Mouse (Mus musculus): ENCODE measurements around the gene Ctns. TPM values are rescaled to one million over a fixed set of nuclear protein-coding genes. Genes with fewer than 3 reads are reported as not detected.

Ctns gene
- total and polyA plus RNA-seq, 3 experiments: 4.8 to 5.9 (median 5.2) TPM

- no peak for TF ChIP-seq ZNF384 (IDR thresholded peaks at IDR 0.05; ENCODE audit: low read depth, low read length)
Observed at GRCm38 (mm10) chr11:73137591-73138501, 61.0 kb downstream of the Ctns start, which contains the start of gene Haspin (continued).

DNA sequence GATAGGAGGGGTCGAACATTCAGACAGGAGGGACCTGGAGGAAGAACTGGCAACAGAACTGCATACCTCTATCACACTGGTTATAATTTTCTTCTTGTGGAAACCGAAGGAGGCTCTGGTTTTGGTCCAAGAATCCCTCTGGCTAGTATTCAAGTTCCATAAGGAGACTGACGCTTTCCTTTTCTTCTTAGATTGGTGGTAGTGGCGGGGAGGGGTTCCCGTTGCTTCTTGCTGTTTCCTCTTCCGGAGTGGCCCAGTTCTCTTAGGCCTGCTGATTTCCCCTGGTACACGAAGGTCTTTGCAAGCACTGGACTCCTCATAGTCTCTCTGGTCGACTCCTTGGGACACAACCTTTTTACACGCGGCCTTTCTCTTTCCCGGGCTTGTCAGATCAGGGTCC lies 61.7 kb downstream of the Ctns start:
- no peak overlapping the region; the same call in 1 of the 2 replicates for H3K27ac ChIP-seq (ENCODE audit: insufficient read depth, low read depth)
- H3K36me3 ChIP-seq (replicated peaks in 1 of 2; ENCODE audit: control insufficient read depth in 1 of 2, insufficient read depth in 1 of 2, low read length in 1 of 2): peaks cover 0 to 31% of the 10 kb centered on the region in 2 experiments
- dilution Hi-C loops (cut with MboI; ENCODE audit: extremely low pct_ligation_motif_present, extremely low pct_unique_long_range_greater_than_20kb, low sequenced_read_pairs) (no loop called here), in situ Hi-C loops (cut with MboI; ENCODE audit: low pct_ligation_motif_present, low pct_unique_long_range_greater_than_20kb, low sequenced_read_pairs) (loop anchor here (10.0 to 25.0 kb wide), 2 partner anchors 148 to 1225 kb away; partner anchors contain the start of genes Olfr411 and Olfr412)
- H3K4me2 ChIP-seq (ENCODE audit: insufficient read depth, low read depth, poor library complexity, severe bottlenecking): peak overlapping the region; percentile 99
- H3K4me1 ChIP-seq (ENCODE audit: control insufficient read depth in 1 of 2, insufficient read depth in 2 of 2): peaks cover 8 to 47% of the 10 kb centered on the region in 2 experiments; a peak in 2 of 4 replicates
- peak overlapping the region; percentile 89 for H3K9ac ChIP-seq (ENCODE audit: insufficient read depth, low read depth)
- DNase-seq (ENCODE audit: extremely low read depth): peak; percentile 33
- peak overlapping the region; percentile 80 to 97 (median 93) for H3K4me3 ChIP-seq (replicated peaks in 1 of 3; ENCODE audit: low read depth in 2 of 3, low read length in 2 of 3, poor library complexity in 1 of 3)
- H3K9me3 ChIP-seq (replicated peaks; ENCODE audit: low read length): no peaks in the 10 kb centered on the region
- H3K79me2 ChIP-seq (replicated peaks; ENCODE audit: control insufficient read depth, extremely low read depth, insufficient read depth, poor library complexity, severe bottlenecking): peaks cover 57% of the 10 kb centered on the region
- peaks cover 6% of the 10 kb centered on the region for H3K27me3 ChIP-seq (replicated peaks)
- TF ChIP-seq ELF1 (IDR thresholded peaks at IDR 0.05; ENCODE audit: low read depth, low read length) (peak; percentile 30; the same call in 1 of the 2 replicates), ETS1 (conservative IDR thresholded peaks at IDR 0.05; ENCODE audit: low read depth, low read length) (no peak)

GRCm38 (mm10) chr11:73136587-73136986 lies 62.3 kb downstream of the Ctns start:
- in situ Hi-C loops (cut with MboI; ENCODE audit: low pct_ligation_motif_present, low pct_unique_long_range_greater_than_20kb, low sequenced_read_pairs) (loop anchor here (10.0 to 25.0 kb wide), 2 partner anchors 148 to 1226 kb away; partner anchors contain the start of genes Olfr411 and Olfr412), dilution Hi-C loops (cut with MboI; ENCODE audit: extremely low pct_ligation_motif_present, extremely low pct_unique_long_range_greater_than_20kb, low sequenced_read_pairs) (no loop called here)
- peak overlapping the region; percentile 80 to 97 (median 93) for H3K4me3 ChIP-seq (replicated peaks in 1 of 3; ENCODE audit: low read depth in 2 of 3, low read length in 2 of 3, poor library complexity in 1 of 3)
- no peak overlapping the region for H3K27ac ChIP-seq (ENCODE audit: insufficient read depth, low read depth)
- H3K4me2 ChIP-seq (ENCODE audit: insufficient read depth, low read depth, poor library complexity, severe bottlenecking): peak overlapping the region; percentile 99
- H3K27me3 ChIP-seq (replicated peaks): peaks cover 5% of the 10 kb centered on the region
- no peaks in the 10 kb centered on the region for H3K9me3 ChIP-seq (replicated peaks; ENCODE audit: low read length)
- H3K36me3 ChIP-seq (replicated peaks in 1 of 2; ENCODE audit: control insufficient read depth in 1 of 2, insufficient read depth in 1 of 2, low read length in 1 of 2): peaks cover 0 to 34% of the 10 kb centered on the region in 2 experiments
- DNase-seq (ENCODE audit: extremely low read depth): no peak
- TF ChIP-seq MAX (IDR thresholded peaks at IDR 0.05; ENCODE audit: low read length) (0 out of 2 replicates have a peak, but pooled peaks have one; percentile 18), MXI1 (IDR thresholded peaks at IDR 0.05; ENCODE audit: low read depth, low read length) (no peak), EP300 (IDR thresholded peaks at IDR 0.05; ENCODE audit: low read length) (no peak)
- peak overlapping the region; percentile 89 for H3K9ac ChIP-seq (ENCODE audit: insufficient read depth, low read depth)
- peaks cover 59% of the 10 kb centered on the region for H3K79me2 ChIP-seq (replicated peaks; ENCODE audit: control insufficient read depth, extremely low read depth, insufficient read depth, poor library complexity, severe bottlenecking)
- H3K4me1 ChIP-seq (ENCODE audit: control insufficient read depth in 1 of 2, insufficient read depth in 2 of 2): peaks cover 8 to 50% of the 10 kb centered on the region in 2 experiments; a peak in 2 of 4 replicates

DNA sequence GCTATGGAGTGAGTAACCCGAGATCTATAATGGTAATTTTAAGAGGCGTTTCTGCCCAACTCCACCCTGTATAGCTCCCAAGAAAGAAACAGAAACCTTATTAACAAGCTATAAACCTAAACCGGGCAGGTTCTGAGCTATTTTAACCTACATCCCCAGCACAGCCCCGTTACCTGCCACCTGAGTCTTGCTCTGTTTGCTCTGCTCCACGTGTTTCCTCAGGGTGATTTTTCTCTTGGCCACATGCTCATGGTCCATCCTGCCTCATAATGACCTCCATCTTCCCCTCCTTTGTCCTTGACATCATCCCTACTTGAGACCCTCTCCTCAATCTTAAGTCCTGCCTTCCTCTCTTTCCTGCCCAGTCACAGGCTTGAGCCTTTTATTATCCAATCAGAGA lies 64.6 kb downstream of the Ctns start:
- Histone ChIP-seq H3K36me3 (replicated peaks in 1 of 2; ENCODE audit: control insufficient read depth in 1 of 2, insufficient read depth in 1 of 2, low read length in 1 of 2) (peaks cover 4 to 55% of the 10 kb centered on the region in 2 experiments), H3K4me3 (replicated peaks in 1 of 3; ENCODE audit: low read depth in 2 of 3, low read length in 2 of 3, poor library complexity in 1 of 3) (peak overlapping the region; percentile 52 to 97 (median 93)), H3K9ac (ENCODE audit: insufficient read depth, low read depth) (peak overlapping the region; percentile 89)
- no peak for TF ChIP-seq TCF12 (IDR thresholded peaks at IDR 0.05; ENCODE audit: low read depth, low read length)
- TF ChIP-seq CHD1 (IDR thresholded peaks at IDR 0.05; ENCODE audit: low read depth, low read length): no peak; the same call in 1 of the 2 replicates
- TF ChIP-seq KAT2A (IDR thresholded peaks at IDR 0.05; ENCODE audit: insufficient replicate concordance, low read length): no peak
- TF ChIP-seq USF1 (IDR thresholded peaks at IDR 0.05; ENCODE audit: low read depth, low read length): no peak
- no peak for TF ChIP-seq BHLHE40 (IDR thresholded peaks at IDR 0.05; ENCODE audit: low read depth, low read length)
- no peak for TF ChIP-seq UBTF (IDR thresholded peaks at IDR 0.05; ENCODE audit: low read depth, low read length)
- no peak for TF ChIP-seq JUND (conservative IDR thresholded peaks at IDR 0.05; ENCODE audit: low read depth, low read length)
- TF ChIP-seq EP300 (IDR thresholded peaks at IDR 0.05; ENCODE audit: low read length): no peak
- TF ChIP-seq ETS1 (conservative IDR thresholded peaks at IDR 0.05; ENCODE audit: low read depth, low read length): no peak
- TF ChIP-seq MEF2A (IDR thresholded peaks at IDR 0.05; ENCODE audit: borderline replicate concordance, low read depth, low read length): no peak
- TF ChIP-seq MAZ (IDR thresholded peaks at IDR 0.05; ENCODE audit: low read depth, low read length): no peak
- no peak for TF ChIP-seq ZMIZ1 (IDR thresholded peaks at IDR 0.05; ENCODE audit: low read depth, low read length)
- no peak for TF ChIP-seq E2F4 (IDR thresholded peaks at IDR 0.05; ENCODE audit: insufficient replicate concordance, low read depth, low read length)
- TF ChIP-seq MYC (IDR thresholded peaks at IDR 0.05; ENCODE audit: low read depth, low read length): peak; percentile 72; the same call in 1 of the 2 replicates
- TF ChIP-seq RCOR1 (conservative IDR thresholded peaks at IDR 0.05; ENCODE audit: low read depth, low read length): no peak

More for the DNA sequence above, 64.6 kb downstream of the Ctns start:
- DNase-seq (ENCODE audit: extremely low read depth): no peak
- Histone ChIP-seq H3K27me3 (replicated peaks) (no peaks in the 10 kb centered on the region), H3K27ac (ENCODE audit: insufficient read depth, low read depth) (no peak overlapping the region), H3K79me2 (replicated peaks; ENCODE audit: control insufficient read depth, extremely low read depth, insufficient read depth, poor library complexity, severe bottlenecking) (peaks cover 59% of the 10 kb centered on the region), H3K4me2 (ENCODE audit: insufficient read depth, low read depth, poor library complexity, severe bottlenecking) (peak overlapping the region; percentile 84), H3K9me3 (replicated peaks; ENCODE audit: low read length) (no peaks in the 10 kb centered on the region), H3K4me1 (ENCODE audit: control insufficient read depth in 1 of 2, insufficient read depth in 2 of 2) (peaks cover 12 to 71% of the 10 kb centered on the region in 2 experiments)
- in situ Hi-C loops (cut with MboI; ENCODE audit: low pct_ligation_motif_present, low pct_unique_long_range_greater_than_20kb, low sequenced_read_pairs) (loop anchor here (10.0 to 25.0 kb wide), 2 partner anchors 151 to 1228 kb away; partner anchors contain the start of genes Olfr411 and Olfr412), dilution Hi-C loops (cut with MboI; ENCODE audit: extremely low pct_ligation_motif_present, extremely low pct_unique_long_range_greater_than_20kb, low sequenced_read_pairs) (no loop called here)

All from CH12.LX (cell line).